Comparison of ENCODE assay signal across 12 mouse cellular contexts in the genomic region with DNA sequence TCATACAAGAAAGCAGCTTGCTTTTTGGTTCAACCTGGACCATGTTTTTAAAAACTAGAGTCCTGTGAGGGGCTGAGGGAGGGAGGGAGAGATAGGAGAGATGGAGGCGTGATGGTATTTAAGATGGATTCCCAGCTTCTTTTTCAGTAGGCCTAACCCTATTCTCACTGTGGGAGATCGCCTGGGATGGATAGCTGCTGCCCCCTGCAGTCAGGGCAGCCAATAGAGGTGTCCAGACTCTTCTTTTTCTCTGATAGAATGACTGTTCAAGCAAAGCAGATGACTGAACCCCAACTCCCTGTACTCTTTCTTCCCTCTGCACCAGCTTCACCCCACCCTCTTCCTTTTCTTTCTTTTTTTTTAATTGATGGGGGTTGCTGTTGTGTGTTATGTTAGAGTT. TPM values are rescaled to one million over a fixed set of nuclear protein-coding genes. Genes with fewer than 3 reads are reported as not detected.
A peak's percentile ranks its signal among the peaks of the same experiment; 100 is the strongest.
DNase-seq lines count a peak whose midpoint lies in the region; ATAC-seq and TF ChIP-seq lines count a peak whose summit lies in the region.
"Had no signal": no experiment of that assay in that cellular context is flagged by ENCODE, and none has a peak within 500 bp of the region (broad histone marks: within the 10 kb centered on the region; RNA-seq: fewer than 3 reads in every experiment).

No protein-coding gene starts in this region.

- intact Hi-C loops in gastrocnemius, adult 2 months (cut with DNase I) = no loop called here
- intact Hi-C loops in gastrocnemius, postnatal 36 days (cut with DNase I) = no loop called here

- TF ChIP-seq CTCF in gastrocnemius, adult 2 months (IDR thresholded peaks at IDR 0.05) = peak; percentile 62
- peak; percentile 70 for TF ChIP-seq CTCF in liver, adult 2 months (IDR thresholded peaks at IDR 0.05; ENCODE audit: low read depth, low read length)

- H3K27me3 ChIP-seq in liver, adult 2 months (ENCODE audit: control insufficient read depth, insufficient read depth, low read length) = 0 out of 2 replicates have a peak, but pooled peaks cover 2% of the 10 kb centered on the region
- H3K27me3 ChIP-seq in liver, embryonic 11.5 days (replicated peaks; ENCODE audit: control insufficient read depth, insufficient read depth, low read length) = 0 out of 2 replicates have a peak, but pooled peaks cover 3% of the 10 kb centered on the region
- H3K27me3 ChIP-seq in midbrain, embryonic 11.5 days (ENCODE audit: control insufficient read depth, insufficient read depth, low read length) = no peaks in the 10 kb centered on the region

- H3K9me3 ChIP-seq in liver, embryonic 11.5 days (ENCODE audit: control insufficient read depth, low read length) = no peaks in the 10 kb centered on the region
- H3K9me3 ChIP-seq in midbrain, embryonic 11.5 days (ENCODE audit: control insufficient read depth, low read length) = no peaks in the 10 kb centered on the region
- H3K9me3 ChIP-seq: embryonic facial prominence, embryonic 12.5 days had no signal

- no peak for DNase-seq in gastrocnemius, adult 2 months
- DNase-seq in gastrocnemius, postnatal 36 days = no peak
- DNase-seq in liver, adult 2 months (ENCODE audit: extremely low read depth, low read depth, low spot score) = no peak
- no peak for DNase-seq in liver, embryonic 11.5 days (ENCODE audit: low spot score)
- DNase-seq in NIH3T3 (ENCODE audit: low read depth) = peak; percentile 74
- DNase-seq in lung, postnatal 25 days (ENCODE audit: low spot score) = peak; percentile 10
- no peak for DNase-seq in midbrain, embryonic 11.5 days (ENCODE audit: low spot score, missing footprints)
- DNase-seq in yolk sac, embryonic 10.5 days (ENCODE audit: low spot score) = no peak
- DNase-seq: layer of hippocampus, postnatal 36 days; retina, postnatal 1 day had no signal

- no peaks in the 10 kb centered on the region for H3K4me1 ChIP-seq in liver, adult 2 months (ENCODE audit: control insufficient read depth, insufficient read depth, low read length)
- no peaks in the 10 kb centered on the region for H3K4me1 ChIP-seq in liver, embryonic 11.5 days (replicated peaks; ENCODE audit: control insufficient read depth, insufficient read depth, low read length)
- H3K4me1 ChIP-seq in midbrain, embryonic 11.5 days (ENCODE audit: control insufficient read depth, insufficient read depth, low read length) = no peaks in the 10 kb centered on the region

- H3K79me2 ChIP-seq in liver, adult 2 months (ENCODE audit: control insufficient read depth, insufficient read depth, low read length) = no peaks in the 10 kb centered on the region

- 37% methylated on average over 2 of the region's 2 CpGs for WGBS in liver, adult 2 months
- 52% methylated on average over 2 of the region's 2 CpGs for WGBS in liver, embryonic 11.5 days
- 48% methylated on average over 2 of the region's 2 CpGs for WGBS in midbrain, embryonic 11.5 days

- ATAC-seq in liver, embryonic 11.5 days (replicated peaks; ENCODE audit: low FRiP score) = no peak
- no peak for ATAC-seq in midbrain, embryonic 11.5 days (ENCODE audit: low FRiP score)
- ATAC-seq: hindbrain, embryonic 16.5 days had no signal

- H3K4me2 ChIP-seq in liver, embryonic 11.5 days = no peak overlapping the region
- H3K4me2 ChIP-seq in midbrain, embryonic 11.5 days = no peak overlapping the region
- H3K4me2 ChIP-seq: embryonic facial prominence, embryonic 12.5 days had no signal

- no peaks in the 10 kb centered on the region for H3K36me3 ChIP-seq in liver, adult 2 months (ENCODE audit: control insufficient read depth, insufficient read depth, low read length)
- H3K36me3 ChIP-seq in liver, embryonic 11.5 days (ENCODE audit: control insufficient read depth, insufficient read depth, low read length) = no peaks in the 10 kb centered on the region
- H3K36me3 ChIP-seq in midbrain, embryonic 11.5 days (ENCODE audit: control insufficient read depth, insufficient read depth, low read length) = no peaks in the 10 kb centered on the region
- H3K36me3 ChIP-seq: embryonic facial prominence, embryonic 12.5 days had no signal

- H3K4me3 ChIP-seq in gastrocnemius, adult 2 months = no peak overlapping the region
- no peak overlapping the region for H3K4me3 ChIP-seq in liver, adult 2 months (ENCODE audit: insufficient read depth, low read depth, low read length)
- H3K4me3 ChIP-seq in liver, embryonic 11.5 days (ENCODE audit: low read depth, low read length) = no peak overlapping the region
- H3K4me3 ChIP-seq in midbrain, embryonic 11.5 days (ENCODE audit: low read depth, low read length) = no peak overlapping the region
- H3K4me3 ChIP-seq: embryonic facial prominence, embryonic 12.5 days had no signal

- no peak overlapping the region for H3K9ac ChIP-seq in liver, adult 2 months (ENCODE audit: low read depth, low read length)
- H3K9ac ChIP-seq in liver, embryonic 11.5 days (ENCODE audit: low read depth, low read length) = no peak overlapping the region
- no peak overlapping the region for H3K9ac ChIP-seq in midbrain, embryonic 11.5 days (ENCODE audit: low read length)
- H3K9ac ChIP-seq: embryonic facial prominence, embryonic 12.5 days had no signal

- H3K27ac ChIP-seq in gastrocnemius, adult 2 months = no peak overlapping the region
- H3K27ac ChIP-seq in liver, adult 2 months (replicated peaks; ENCODE audit: insufficient read depth, low read depth, low read length) = no peak overlapping the region
- no peak overlapping the region for H3K27ac ChIP-seq in liver, embryonic 11.5 days (ENCODE audit: low read depth, low read length)
- H3K27ac ChIP-seq in midbrain, embryonic 11.5 days (ENCODE audit: low read depth, low read length) = no peak overlapping the region
- H3K27ac ChIP-seq: embryonic facial prominence, embryonic 12.5 days had no signal

- no peak for TF ChIP-seq POLR2A in liver, adult 2 months (IDR thresholded peaks at IDR 0.05; ENCODE audit: extremely low read depth, insufficient read depth, low read length)

RNA-seq across cellular contexts. Expression of a gene that starts 23.1 kb away (rescaled TPM):
- total RNA-seq in gastrocnemius, adult 2 months (2021) = not detected
- not detected for total RNA-seq in gastrocnemius, postnatal 36 days (2021)
- not detected in 2 replicates for total RNA-seq in liver, adult 2 months (2014; rRNA removed)
- not detected in 2 replicates for polyA plus RNA-seq in liver, adult 2 months (2012; rRNA removed)
- polyA plus RNA-seq in liver, embryonic 11.5 days (2014; fragmentation: Nextera tagmentation; extraction: Ambion mirVana) = 1.3 and 1.4 TPM in 2 replicates
- polyA plus RNA-seq in midbrain, embryonic 11.5 days (2014; fragmentation: Nextera tagmentation; extraction: Ambion mirVana) = 40.5 and 43.2 TPM in 2 replicates

Comparison
In these comparisons a context has a peak if more than half of its experiments do, and no peak if none do; other contexts are left out.
1. DNase-seq: peak in NIH3T3 (single experiment) and lung, postnatal 25 days (single experiment); none in gastrocnemius, adult 2 months (single experiment), gastrocnemius, postnatal 36 days (0 of 2), liver, adult 2 months (single experiment), liver, embryonic 11.5 days (single experiment), midbrain, embryonic 11.5 days (single experiment) and yolk sac, embryonic 10.5 days (single experiment).